Mouse (Mus musculus) spleen, adult 2 months (tissue): Measurements from ENCODE around the gene Mat2a.

Experiments used
- CTCF ChIP-seq: fragments of 200-500 bp; IDR thresholded peaks from 2 replicates; pipeline ENCODE4 v1.5.1; 2011; ENCODE audit warnings: mild to moderate bottlenecking, inconsistent platforms; ENCODE audit not compliant: insufficient read depth, insufficient read length, insufficient replicate concordance; ENCODE audit errors: extremely low read depth
- POLR2A ChIP-seq: fragments of 200-500 bp; IDR thresholded peaks from 2 replicates; pipeline ENCODE4 v1.6.1; 2011; ENCODE audit warnings: low read depth, low read length, inconsistent platforms

DNA sequence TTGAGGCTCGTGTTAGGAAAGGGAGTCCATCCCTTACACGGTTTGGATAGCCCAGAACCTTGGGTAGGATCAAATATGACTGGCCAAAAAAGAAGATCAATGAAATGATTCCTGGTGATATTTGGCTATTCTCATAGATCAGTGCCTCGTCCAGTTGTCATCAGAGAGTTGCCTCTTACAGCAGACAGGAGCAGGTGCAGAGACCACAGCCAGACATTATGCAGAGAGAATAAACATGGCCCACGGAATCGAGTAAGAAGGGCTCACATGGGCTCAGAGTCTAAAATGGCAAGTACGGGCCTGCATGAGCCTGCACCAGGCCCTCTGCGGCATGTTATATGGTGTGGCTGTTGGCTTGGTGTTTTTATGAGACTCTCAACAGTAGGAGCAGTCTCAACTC, 34.0 kb downstream of the Mat2a start:
- TF ChIP-seq POLR2A (no peak), CTCF (no peak)
